Mouse (Mus musculus): Measurements from ENCODE around the gene Znrf1. TPM values are rescaled to one million over a fixed set of nuclear protein-coding genes. Genes with fewer than 3 reads are reported as not detected.

Gene Znrf1
- polyA plus RNA-seq, 1 experiment from 2014 or later, result 14.0 TPM

- H3K9ac ChIP-seq (ENCODE audit: low read length), result no peak overlapping the region
- no peak overlapping the region for H3K4me3 ChIP-seq (replicated peaks; ENCODE audit: low read length)
- H3K4me1 ChIP-seq (ENCODE audit: control insufficient read depth, insufficient read depth, low read length), result peaks cover 52% of the 10 kb centered on the region
- no peaks in the 10 kb centered on the region for H3K36me3 ChIP-seq (ENCODE audit: control insufficient read depth, insufficient read depth, low read length)
- H3K27me3 ChIP-seq (ENCODE audit: control insufficient read depth, insufficient read depth, low read length), result no peaks in the 10 kb centered on the region
- peak overlapping the region; percentile 38 for H3K4me2 ChIP-seq (ENCODE audit: low read depth, low read length)
- ATAC-seq (ENCODE audit: insufficient read depth, low FRiP score), result peak; percentile 75; the same call in 1 of the 2 replicates
- 48% methylated on average over 15 of the region's 15 CpGs for WGBS
- H3K27ac ChIP-seq (ENCODE audit: low read length), result peak overlapping the region; percentile 83
- no peaks in the 10 kb centered on the region for H3K9me3 ChIP-seq (replicated peaks; ENCODE audit: control insufficient read depth, low read length)
Observed at GRCm38 (mm10) chr8:111595712-111596484, 60.0 kb downstream of the Znrf1 start.

- Histone ChIP-seq H3K9me3 (replicated peaks; ENCODE audit: control insufficient read depth, low read length) (no peaks in the 10 kb centered on the region), H3K9ac (ENCODE audit: low read length) (peak overlapping the region; percentile 33; the same call in 1 of the 2 replicates), H3K4me1 (ENCODE audit: control insufficient read depth, insufficient read depth, low read length) (peaks cover 52% of the 10 kb centered on the region), H3K27me3 (ENCODE audit: control insufficient read depth, insufficient read depth, low read length) (no peaks in the 10 kb centered on the region), H3K36me3 (ENCODE audit: control insufficient read depth, insufficient read depth, low read length) (no peaks in the 10 kb centered on the region), H3K4me3 (replicated peaks; ENCODE audit: low read length) (no peak overlapping the region), H3K27ac (ENCODE audit: low read length) (peak overlapping the region; percentile 83), H3K4me2 (ENCODE audit: low read depth, low read length) (peak overlapping the region; percentile 38)
- ATAC-seq (ENCODE audit: insufficient read depth, low FRiP score), result no peak
- 24% methylated on average over 3 of the region's 3 CpGs for WGBS
Observed at GRCm38 (mm10) chr8:111596485-111596821, 60.6 kb downstream of the Znrf1 start.

GRCm38 (mm10) chr8:111597310-111597709 is 61.4 kb downstream of the Znrf1 start:
- Histone ChIP-seq H3K27me3 (ENCODE audit: control insufficient read depth, insufficient read depth, low read length) (no peaks in the 10 kb centered on the region), H3K27ac (ENCODE audit: low read length) (peak overlapping the region; percentile 83), H3K36me3 (ENCODE audit: control insufficient read depth, insufficient read depth, low read length) (no peaks in the 10 kb centered on the region), H3K4me1 (ENCODE audit: control insufficient read depth, insufficient read depth, low read length) (peaks cover 47% of the 10 kb centered on the region), H3K9ac (ENCODE audit: low read length) (no peak overlapping the region), H3K4me3 (replicated peaks; ENCODE audit: low read length) (no peak overlapping the region), H3K4me2 (ENCODE audit: low read depth, low read length) (peak overlapping the region; percentile 26; the same call in 1 of the 2 replicates), H3K9me3 (replicated peaks; ENCODE audit: control insufficient read depth, low read length) (no peaks in the 10 kb centered on the region)
- WGBS, result 3% methylated on average over 1 of the region's 1 CpGs
- peak; percentile 88 for ATAC-seq (ENCODE audit: insufficient read depth, low FRiP score)

GRCm38 (mm10) chr8:111599707-111600444 is 64.0 kb downstream of the Znrf1 start:
- Histone ChIP-seq H3K9me3 (replicated peaks; ENCODE audit: control insufficient read depth, low read length) (no peaks in the 10 kb centered on the region), H3K36me3 (ENCODE audit: control insufficient read depth, insufficient read depth, low read length) (no peaks in the 10 kb centered on the region), H3K4me2 (ENCODE audit: low read depth, low read length) (no peak overlapping the region), H3K9ac (ENCODE audit: low read length) (no peak overlapping the region), H3K4me3 (replicated peaks; ENCODE audit: low read length) (no peak overlapping the region), H3K27me3 (ENCODE audit: control insufficient read depth, insufficient read depth, low read length) (no peaks in the 10 kb centered on the region), H3K4me1 (ENCODE audit: control insufficient read depth, insufficient read depth, low read length) (peaks cover 31% of the 10 kb centered on the region), H3K27ac (ENCODE audit: low read length) (no peak overlapping the region)
- ATAC-seq (ENCODE audit: insufficient read depth, low FRiP score), result no peak
- 76% methylated on average over 9 of the region's 9 CpGs for WGBS

- Histone ChIP-seq H3K4me3 (replicated peaks; ENCODE audit: low read length) (no peak overlapping the region), H3K9me3 (replicated peaks; ENCODE audit: control insufficient read depth, low read length) (no peaks in the 10 kb centered on the region), H3K27ac (ENCODE audit: low read length) (no peak overlapping the region), H3K27me3 (ENCODE audit: control insufficient read depth, insufficient read depth, low read length) (no peaks in the 10 kb centered on the region), H3K4me2 (ENCODE audit: low read depth, low read length) (no peak overlapping the region), H3K9ac (ENCODE audit: low read length) (no peak overlapping the region), H3K4me1 (ENCODE audit: control insufficient read depth, insufficient read depth, low read length) (peaks cover 11% of the 10 kb centered on the region), H3K36me3 (ENCODE audit: control insufficient read depth, insufficient read depth, low read length) (no peaks in the 10 kb centered on the region)
- ATAC-seq (ENCODE audit: insufficient read depth, low FRiP score), result no peak
- WGBS, result 93% methylated on average over 4 of the region's 4 CpGs
Observed at GRCm38 (mm10) chr8:111602050-111602449, 66.2 kb downstream of the Znrf1 start.

- 91% methylated on average over 2 of the region's 2 CpGs for WGBS
- no peaks in the 10 kb centered on the region for H3K27me3 ChIP-seq (ENCODE audit: control insufficient read depth, insufficient read depth, low read length)
- H3K4me3 ChIP-seq (replicated peaks; ENCODE audit: low read length), result no peak overlapping the region
- H3K36me3 ChIP-seq (ENCODE audit: control insufficient read depth, insufficient read depth, low read length), result no peaks in the 10 kb centered on the region
- no peak overlapping the region for H3K27ac ChIP-seq (ENCODE audit: low read length)
- H3K9ac ChIP-seq (ENCODE audit: low read length), result no peak overlapping the region
- ATAC-seq (ENCODE audit: insufficient read depth, low FRiP score), result no peak
- H3K4me2 ChIP-seq (ENCODE audit: low read depth, low read length), result no peak overlapping the region
- H3K9me3 ChIP-seq (replicated peaks; ENCODE audit: control insufficient read depth, low read length), result no peaks in the 10 kb centered on the region
- H3K4me1 ChIP-seq (ENCODE audit: control insufficient read depth, insufficient read depth, low read length), result 0 out of 2 replicates have a peak, but pooled peaks cover 3% of the 10 kb centered on the region
Observed at GRCm38 (mm10) chr8:111604986-111605385, 69.1 kb downstream of the Znrf1 start.

GRCm38 (mm10) chr8:111606961-111607360 is 71.1 kb downstream of the Znrf1 start:
- no peak overlapping the region for H3K4me3 ChIP-seq (replicated peaks; ENCODE audit: low read length)

GRCm38 (mm10) chr8:111607414-111607813 is 71.5 kb downstream of the Znrf1 start:
- no peak overlapping the region for H3K27ac ChIP-seq (ENCODE audit: low read length)
- no peak for ATAC-seq (ENCODE audit: insufficient read depth, low FRiP score)
- no peaks in the 10 kb centered on the region for H3K9me3 ChIP-seq (replicated peaks; ENCODE audit: control insufficient read depth, low read length)
- 79% methylated on average over 7 of the region's 7 CpGs for WGBS
- H3K36me3 ChIP-seq (ENCODE audit: control insufficient read depth, insufficient read depth, low read length), result no peaks in the 10 kb centered on the region
- H3K4me2 ChIP-seq (ENCODE audit: low read depth, low read length), result no peak overlapping the region
- no peak overlapping the region for H3K4me3 ChIP-seq (replicated peaks; ENCODE audit: low read length)
- 0 out of 2 replicates have a peak, but pooled peaks cover 3% of the 10 kb centered on the region for H3K4me1 ChIP-seq (ENCODE audit: control insufficient read depth, insufficient read depth, low read length)
- no peak overlapping the region for H3K9ac ChIP-seq (ENCODE audit: low read length)
- H3K27me3 ChIP-seq (ENCODE audit: control insufficient read depth, insufficient read depth, low read length), result no peaks in the 10 kb centered on the region

More at GRCm38 (mm10) chr8:111606961-111607360, 71.1 kb downstream of the Znrf1 start:
- H3K36me3 ChIP-seq (ENCODE audit: control insufficient read depth, insufficient read depth, low read length), result no peaks in the 10 kb centered on the region
- H3K27ac ChIP-seq (ENCODE audit: low read length), result no peak overlapping the region
- no peaks in the 10 kb centered on the region for H3K9me3 ChIP-seq (replicated peaks; ENCODE audit: control insufficient read depth, low read length)
- 0 out of 2 replicates have a peak, but pooled peaks cover 3% of the 10 kb centered on the region for H3K4me1 ChIP-seq (ENCODE audit: control insufficient read depth, insufficient read depth, low read length)
- no peak overlapping the region for H3K9ac ChIP-seq (ENCODE audit: low read length)
- no peaks in the 10 kb centered on the region for H3K27me3 ChIP-seq (ENCODE audit: control insufficient read depth, insufficient read depth, low read length)
- no peak overlapping the region for H3K4me2 ChIP-seq (ENCODE audit: low read depth, low read length)
- WGBS, result 70% methylated on average over 9 of the region's 9 CpGs
- ATAC-seq (ENCODE audit: insufficient read depth, low FRiP score), result no peak

GRCm38 (mm10) chr8:111613181-111613580 is 77.3 kb downstream of the Znrf1 start:
- no peaks in the 10 kb centered on the region for H3K9me3 ChIP-seq (replicated peaks; ENCODE audit: control insufficient read depth, low read length)
- 68% methylated on average over 5 of the region's 5 CpGs for WGBS
- no peak overlapping the region for H3K4me2 ChIP-seq (ENCODE audit: low read depth, low read length)
- no peaks in the 10 kb centered on the region for H3K27me3 ChIP-seq (ENCODE audit: control insufficient read depth, insufficient read depth, low read length)
- H3K9ac ChIP-seq (ENCODE audit: low read length), result no peak overlapping the region
- H3K36me3 ChIP-seq (ENCODE audit: control insufficient read depth, insufficient read depth, low read length), result no peaks in the 10 kb centered on the region
- peak overlapping the region; percentile 60; the same call in 1 of the 2 replicates for H3K27ac ChIP-seq (ENCODE audit: low read length)
- H3K4me1 ChIP-seq (ENCODE audit: control insufficient read depth, insufficient read depth, low read length), result peaks cover 13% of the 10 kb centered on the region
- peak; percentile 69 for ATAC-seq (ENCODE audit: insufficient read depth, low FRiP score)
- H3K4me3 ChIP-seq (replicated peaks; ENCODE audit: low read length), result no peak overlapping the region

Measured in stomach, embryonic 16.5 days (tissue).